Mouse (Mus musculus) myocyte (in vitro differentiated cells): ENCODE results near the gene Cyb5b. TPM values are rescaled to one million over a fixed set of nuclear protein-coding genes. Genes with fewer than 3 reads are reported as not detected.

Source experiments
- H3K27me3 ChIP-seq: one replicate; pipeline ENCODE4 v1.6.1; 2011; ENCODE audit not compliant: control insufficient read depth, insufficient read depth, insufficient read length
- H3K36me3 ChIP-seq: one replicate; pipeline ENCODE4 v1.6.1; 2011; ENCODE audit not compliant: control insufficient read depth, insufficient read depth
- H3K4me2 ChIP-seq: one replicate; pipeline ENCODE4 v1.6.1; 2011; ENCODE audit warnings: low read depth, control low read depth
- H3K4me3 ChIP-seq: one replicate; pipeline ENCODE4 v1.5.1; 2011; ENCODE audit warnings: mild to moderate bottlenecking, control low read depth, moderate library complexity
- H3K79me2 ChIP-seq: one replicate; pipeline ENCODE4 v1.6.1; 2011; ENCODE audit not compliant: control insufficient read depth, insufficient read depth
- H3ac ChIP-seq: one replicate; pipeline ENCODE4 v1.6.1; 2011; ENCODE audit not compliant: control insufficient read depth, insufficient read length
- CEBPB ChIP-seq: IDR thresholded peaks from 2 replicates; pipeline ENCODE4 v1.6.1; 2011; ENCODE audit warnings: mild to moderate bottlenecking, moderate library complexity; ENCODE audit not compliant: poor library complexity, insufficient read depth, severe bottlenecking
- E2F4 ChIP-seq: IDR thresholded peaks from one replicate; pipeline ENCODE4 v1.6.1; 2011; ENCODE audit warnings: mild to moderate bottlenecking, control low read depth, moderate library complexity; ENCODE audit not compliant: insufficient read depth
- MAX ChIP-seq: IDR thresholded peaks from one replicate; pipeline ENCODE4 v1.6.1; 2011; ENCODE audit warnings: low read depth, mild to moderate bottlenecking, control low read depth
- MYOD1 ChIP-seq, 3 experiments: IDR thresholded peaks; one replicate each; pipeline ENCODE4 v1.6.1; 2011; ENCODE audit warnings: control low read depth in 2 of 3, low read depth in 2 of 3, mild to moderate bottlenecking in 2 of 3, moderate library complexity in 1 of 3; ENCODE audit not compliant: insufficient read length in 2 of 3, control insufficient read depth in 1 of 3
- MYOG ChIP-seq, 3 experiments: IDR thresholded peaks; one replicate each; pipeline ENCODE4 v1.6.1; 2011; ENCODE audit warnings: control low read depth in 2 of 3, low read depth in 2 of 3, mild to moderate bottlenecking in 2 of 3; ENCODE audit not compliant: insufficient read length in 2 of 3, control insufficient read depth in 1 of 3, insufficient read depth in 1 of 3
- POLR2A ChIP-seq: IDR thresholded peaks from one replicate; pipeline ENCODE4 v1.6.1; 2011; ENCODE audit warnings: low read depth, mild to moderate bottlenecking, control low read depth, moderate library complexity; ENCODE audit not compliant: insufficient read length
- POLR2AphosphoS2 ChIP-seq: IDR thresholded peaks from one replicate; pipeline ENCODE4 v1.6.1; 2011; ENCODE audit warnings: low read depth, control low read depth; ENCODE audit not compliant: insufficient read length
- REST ChIP-seq: IDR thresholded peaks from one replicate; pipeline ENCODE4 v1.6.1; 2011; ENCODE audit warnings: mild to moderate bottlenecking, control low read depth, moderate library complexity; ENCODE audit not compliant: insufficient read depth, insufficient read length
- SRF ChIP-seq: IDR thresholded peaks from one replicate; pipeline ENCODE4 v1.6.1; 2011; ENCODE audit warnings: low read depth; ENCODE audit not compliant: control insufficient read depth, insufficient read length
- TCF12 ChIP-seq: IDR thresholded peaks from one replicate; pipeline ENCODE4 v1.6.1; 2011; ENCODE audit warnings: mild to moderate bottlenecking, control low read depth; ENCODE audit not compliant: poor library complexity, insufficient read depth, severe bottlenecking
- TCF3 ChIP-seq: IDR thresholded peaks from one replicate; pipeline ENCODE4 v1.6.1; 2011; ENCODE audit warnings: low read depth, control low read depth; ENCODE audit not compliant: insufficient read length
- USF1 ChIP-seq: IDR thresholded peaks from one replicate; pipeline ENCODE4 v1.6.1; 2011; ENCODE audit warnings: low read depth, mild to moderate bottlenecking, control low read depth, moderate library complexity
- polyA plus RNA-seq: library from polyadenylated mRNA; unstranded; fragments of >200 nt; fragmentation: generic; extraction: Trizol; gene quantifications from one replicate; pipeline ENCODE4 v1.2.1, GENCODE M21; 2012; ENCODE audit warnings: missing spikeins

Cyb5b gene
- polyA plus RNA-seq, 1 experiment = 48.3 TPM

GRCm38 (mm10) chr8:107186659-107187390, 36.4 kb downstream of the Cyb5b start:
- Histone ChIP-seq H3K4me2 (no peak overlapping the region), H3K4me3 (no peak overlapping the region), H3ac (no peak overlapping the region), H3K27me3 (no peaks in the 10 kb centered on the region), H3K79me2 (no peaks in the 10 kb centered on the region), H3K36me3 (peaks cover 49% of the 10 kb centered on the region)
- peak; percentile 50 for TF ChIP-seq POLR2AphosphoS2
- TF ChIP-seq CEBPB = no peak

DNA sequence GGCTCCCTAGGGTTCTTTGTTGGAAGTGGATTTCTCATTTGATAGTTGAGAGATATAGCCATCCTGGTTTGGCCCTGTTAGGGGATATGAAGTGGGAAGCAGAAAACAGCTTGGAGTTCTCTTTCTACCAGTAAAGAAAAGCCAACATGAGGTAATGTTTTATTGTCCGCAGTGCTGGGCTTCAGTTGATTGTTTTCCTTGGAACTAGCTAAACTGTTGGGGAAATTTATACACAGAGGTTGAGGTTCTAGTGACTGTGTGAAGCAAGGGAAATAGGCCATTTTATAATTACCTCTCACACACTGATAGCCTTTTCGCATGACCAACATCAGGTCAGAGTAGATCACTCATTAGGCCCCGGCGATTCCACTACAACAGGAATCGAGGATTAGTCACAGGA, 37.2 kb downstream of the Cyb5b start:
- Histone ChIP-seq H3K79me2 (no peaks in the 10 kb centered on the region), H3K4me2 (no peak overlapping the region)
- TF ChIP-seq MYOD1 (IDR thresholded peaks at IDR 0.05; ENCODE audit: control insufficient read depth in 1 of 3, insufficient read length in 2 of 3, low read depth in 2 of 3) (no peak), CEBPB (no peak), REST (no peak), SRF (no peak), USF1 (no peak), MYOG (IDR thresholded peaks at IDR 0.05; ENCODE audit: control insufficient read depth in 1 of 3, insufficient read depth in 1 of 3, insufficient read length in 2 of 3, low read depth in 2 of 3) (no peak), TCF12 (no peak), POLR2A (no peak), POLR2AphosphoS2 (no peak), TCF3 (no peak), E2F4 (no peak), MAX (no peak)

GRCm38 (mm10) chr8:107192631-107193030, 42.2 kb downstream of the Cyb5b start:
- TF ChIP-seq MYOD1 (IDR thresholded peaks at IDR 0.05; ENCODE audit: control insufficient read depth in 1 of 3, insufficient read length in 2 of 3, low read depth in 2 of 3) (no peak), CEBPB (no peak), REST (no peak), SRF (no peak), TCF12 (no peak), POLR2AphosphoS2 (no peak), POLR2A (no peak), USF1 (no peak)
- Histone ChIP-seq H3ac (no peak overlapping the region), H3K36me3 (no peaks in the 10 kb centered on the region), H3K79me2 (no peaks in the 10 kb centered on the region), H3K27me3 (no peaks in the 10 kb centered on the region), H3K4me2 (no peak overlapping the region), H3K4me3 (no peak overlapping the region)

More for the DNA sequence above, 37.2 kb downstream of the Cyb5b start:
- no peak overlapping the region for H3ac ChIP-seq
- no peaks in the 10 kb centered on the region for H3K27me3 ChIP-seq
- H3K36me3 ChIP-seq = peaks cover 41% of the 10 kb centered on the region
- no peak overlapping the region for H3K4me3 ChIP-seq

DNA sequence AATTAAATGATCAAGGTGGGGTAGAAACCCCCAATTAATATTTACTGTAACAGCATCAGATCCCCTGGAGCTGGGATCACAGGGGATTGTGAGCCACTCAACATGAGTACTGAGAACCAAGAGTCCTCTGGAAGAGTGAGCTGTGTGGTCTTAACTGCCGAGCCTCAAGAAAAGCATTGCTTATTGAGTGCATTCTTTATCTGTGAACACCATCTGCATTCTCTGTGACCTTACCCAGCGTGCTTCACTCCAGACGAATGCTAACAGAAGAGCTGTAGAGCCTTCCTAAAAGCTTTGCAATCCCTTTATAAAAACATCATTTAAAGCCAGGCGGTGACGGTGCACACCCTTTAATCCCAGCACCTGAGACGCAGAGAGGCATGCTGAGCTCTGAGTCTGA, 42.9 kb downstream of the Cyb5b start:
- no peaks in the 10 kb centered on the region for H3K27me3 ChIP-seq
- no peak overlapping the region for H3K4me3 ChIP-seq
- no peaks in the 10 kb centered on the region for H3K79me2 ChIP-seq
- H3K36me3 ChIP-seq = no peaks in the 10 kb centered on the region
- TF ChIP-seq TCF3 (no peak), TCF12 (no peak), POLR2A (no peak), POLR2AphosphoS2 (no peak), MAX (no peak), USF1 (no peak), REST (no peak), SRF (no peak), MYOD1 (IDR thresholded peaks at IDR 0.05; ENCODE audit: control insufficient read depth in 1 of 3, insufficient read length in 2 of 3, low read depth in 2 of 3) (no peak), MYOG (IDR thresholded peaks at IDR 0.05; ENCODE audit: control insufficient read depth in 1 of 3, insufficient read depth in 1 of 3, insufficient read length in 2 of 3, low read depth in 2 of 3) (no peak), CEBPB (no peak), E2F4 (no peak)
- no peak overlapping the region for H3K4me2 ChIP-seq
- H3ac ChIP-seq = no peak overlapping the region

GRCm38 (mm10) chr8:107194786-107195451, 44.5 kb downstream of the Cyb5b start:
- no peak overlapping the region for H3ac ChIP-seq
- H3K27me3 ChIP-seq = no peaks in the 10 kb centered on the region
- no peak overlapping the region for H3K4me2 ChIP-seq
- no peaks in the 10 kb centered on the region for H3K36me3 ChIP-seq
- no peak overlapping the region for H3K4me3 ChIP-seq
- TF ChIP-seq USF1 (no peak), TCF12 (no peak)
- H3K79me2 ChIP-seq = no peaks in the 10 kb centered on the region
